Mouse (Mus musculus) right cerebral cortex, postnatal 14 days (tissue): ENCODE data around the gene Klhl6.

Source experiments
- DNase-seq: peaks from one replicate; pipeline ENCODE4 v3.0.0; 2022

Klhl6 gene

DNA sequence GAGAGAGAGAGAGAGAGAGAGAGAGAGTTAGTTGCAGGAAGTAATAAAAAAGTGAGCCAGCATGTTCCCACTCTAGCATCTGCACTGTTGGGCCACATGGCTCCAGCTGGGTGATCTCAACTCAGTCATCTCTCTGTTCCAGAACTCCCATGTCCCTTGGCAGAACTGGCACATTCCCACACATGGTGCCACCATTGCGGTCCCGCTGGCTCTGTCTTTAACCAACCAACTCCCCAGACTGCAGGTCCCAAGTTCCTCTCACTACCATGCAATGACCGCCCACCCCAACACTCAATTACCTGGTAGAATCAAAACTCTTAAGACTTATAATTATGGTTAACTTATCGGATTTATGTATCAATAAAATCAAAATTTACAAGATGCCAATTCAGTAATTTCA is 14.2 kb downstream of the Klhl6 start:
- no peak for DNase-seq

DNA sequence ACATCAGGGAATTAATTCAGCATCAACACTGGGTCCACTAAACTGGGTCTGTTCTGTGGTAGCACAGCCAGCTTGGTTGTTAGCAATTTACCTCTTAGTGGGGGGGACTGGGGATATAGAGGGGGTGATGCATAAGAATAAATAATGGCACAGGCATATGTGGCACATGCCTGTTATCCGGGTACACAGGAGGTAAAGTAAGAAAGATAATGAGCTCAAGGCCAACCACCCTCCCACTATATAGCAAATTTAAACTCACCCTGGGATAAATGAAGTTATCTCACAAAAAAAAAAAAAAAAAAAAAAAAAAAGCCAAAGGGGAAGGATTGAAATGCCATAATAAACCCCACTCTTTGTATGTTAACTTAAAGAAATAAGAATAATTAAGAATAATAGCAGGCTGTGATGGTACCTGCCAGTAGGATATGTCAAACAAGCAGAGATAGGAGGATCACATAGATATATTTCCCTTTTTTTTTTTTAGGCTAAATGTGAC is 14.9 kb downstream of the Klhl6 start:
- no peak for DNase-seq

DNA sequence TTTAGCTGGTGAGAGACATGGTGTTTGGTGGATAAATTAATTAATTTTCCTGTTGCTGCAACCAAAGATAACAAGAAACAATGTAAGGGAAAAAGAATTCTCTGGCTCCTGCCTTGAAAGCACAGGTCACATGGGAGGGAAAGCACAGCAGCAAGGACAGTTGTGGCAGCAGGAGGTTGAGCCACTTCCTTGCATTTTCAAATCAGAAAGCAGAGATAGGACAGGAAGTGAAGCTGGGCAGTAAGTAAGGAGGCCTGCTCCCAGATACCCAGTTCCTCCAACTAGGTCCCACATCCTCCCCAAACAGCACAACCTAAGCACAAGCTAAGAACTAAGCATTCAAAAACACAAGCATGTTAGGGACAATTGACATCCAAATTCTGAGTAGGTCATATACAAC is 15.9 kb downstream of the Klhl6 start:
- no peak for DNase-seq

DNA sequence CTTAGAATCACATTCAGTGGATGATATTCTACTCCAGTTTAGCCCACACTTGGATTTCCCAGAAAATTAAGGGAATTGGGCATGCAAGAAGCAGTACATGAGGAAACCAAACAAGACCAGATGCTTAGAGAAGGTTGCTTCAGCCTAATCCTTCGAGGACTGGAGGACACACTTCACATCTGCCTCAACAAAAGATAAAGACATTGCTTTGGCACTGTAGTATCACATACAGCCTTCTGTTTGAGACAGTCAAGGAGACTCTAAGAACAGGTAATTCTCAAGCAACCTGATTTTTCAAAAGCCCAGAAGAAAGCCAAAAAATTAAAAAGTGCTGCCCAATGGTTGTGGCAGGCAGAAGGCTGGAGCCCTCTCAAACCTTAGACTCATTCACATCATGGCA is 16.4 kb downstream of the Klhl6 start:
- no peak for DNase-seq

DNA sequence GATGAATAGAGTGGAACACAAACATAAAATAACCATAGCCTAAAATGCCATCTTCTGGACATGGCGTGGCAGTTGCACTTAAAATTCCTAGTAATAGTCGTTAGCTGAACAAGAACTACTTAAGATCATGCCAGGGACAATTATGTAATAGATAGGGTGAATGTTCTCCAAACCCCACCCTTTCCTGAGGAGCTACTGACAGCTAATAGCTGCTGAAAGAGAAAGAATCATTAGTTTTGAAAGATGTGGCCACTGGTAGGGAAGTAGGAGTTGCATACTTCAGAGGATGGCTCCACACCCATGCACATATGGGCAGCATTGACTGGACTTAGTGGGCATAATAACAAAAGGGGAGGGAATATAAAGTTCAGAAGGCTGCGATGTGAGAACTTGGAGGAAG is 19.9 kb downstream of the Klhl6 start:
- DNase-seq, result no peak

DNA sequence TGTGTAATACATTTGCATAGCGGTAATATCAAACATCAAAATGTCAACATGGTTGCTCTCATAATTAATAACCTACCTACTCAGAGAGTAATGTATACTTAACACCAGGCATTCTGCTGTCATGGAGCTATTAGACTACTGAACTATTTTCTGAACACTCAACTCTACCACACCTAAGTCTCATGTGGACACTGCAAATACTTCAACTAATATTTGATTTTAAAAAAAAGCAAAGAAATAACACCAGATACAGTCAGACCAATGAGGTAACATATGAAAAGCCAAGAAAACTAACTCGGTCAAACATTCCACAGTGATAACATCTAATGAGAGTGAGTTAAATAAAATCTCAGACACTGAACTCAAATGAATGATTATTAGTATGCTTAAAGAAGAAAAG is 21.8 kb downstream of the Klhl6 start:
- DNase-seq, result no peak

DNA sequence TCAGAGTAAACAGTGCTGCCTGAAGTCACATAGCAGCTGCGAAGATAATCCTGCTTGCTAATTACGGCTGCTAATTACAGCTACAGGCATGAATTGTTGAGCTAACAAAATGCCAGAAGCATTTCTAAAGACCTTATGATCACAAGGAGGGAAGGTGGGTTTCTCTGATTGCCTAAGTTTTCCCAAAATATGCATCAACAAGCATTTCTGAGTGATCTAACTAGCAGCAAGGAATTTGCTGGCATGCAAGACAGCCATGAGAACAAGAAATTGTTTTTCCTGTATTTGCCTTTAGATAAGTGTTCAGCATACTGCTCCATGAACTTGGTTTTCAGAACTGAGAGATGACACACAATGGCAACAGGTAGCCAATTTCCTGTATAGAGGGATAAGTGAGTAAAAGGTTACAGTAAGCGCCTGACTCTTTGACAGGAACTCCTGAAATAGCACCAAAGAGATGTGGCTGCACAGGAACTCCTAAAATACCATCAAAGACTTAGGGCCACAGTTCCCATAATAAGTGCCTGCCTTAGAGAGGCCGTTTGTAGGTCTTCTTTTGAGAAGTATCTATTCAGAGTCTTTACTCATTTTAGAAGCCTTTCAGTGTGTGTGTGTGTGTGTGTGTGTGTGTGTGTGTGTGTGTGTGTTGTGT is 22.3 kb downstream of the Klhl6 start:
- no peak for DNase-seq

DNA sequence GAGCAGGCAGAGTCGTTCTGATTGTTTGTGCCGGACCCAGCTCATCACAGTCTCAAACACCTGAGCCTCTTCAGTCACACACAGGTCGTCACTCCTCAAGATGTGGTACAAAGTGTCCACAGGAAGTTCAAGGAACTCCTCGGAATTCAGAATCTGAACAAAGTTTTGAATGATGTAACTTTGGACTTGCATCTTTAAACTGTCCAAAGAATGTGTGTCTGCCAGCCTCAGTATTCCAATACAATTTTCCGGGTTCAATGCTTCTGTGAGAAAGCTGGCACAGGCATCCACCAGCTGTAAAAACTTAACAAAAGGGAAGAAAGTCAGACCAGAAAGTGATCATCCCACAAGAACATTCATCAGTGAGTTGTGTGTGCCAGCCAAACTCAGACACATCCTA is 25.8 kb downstream of the Klhl6 start:
- DNase-seq, result no peak

DNA sequence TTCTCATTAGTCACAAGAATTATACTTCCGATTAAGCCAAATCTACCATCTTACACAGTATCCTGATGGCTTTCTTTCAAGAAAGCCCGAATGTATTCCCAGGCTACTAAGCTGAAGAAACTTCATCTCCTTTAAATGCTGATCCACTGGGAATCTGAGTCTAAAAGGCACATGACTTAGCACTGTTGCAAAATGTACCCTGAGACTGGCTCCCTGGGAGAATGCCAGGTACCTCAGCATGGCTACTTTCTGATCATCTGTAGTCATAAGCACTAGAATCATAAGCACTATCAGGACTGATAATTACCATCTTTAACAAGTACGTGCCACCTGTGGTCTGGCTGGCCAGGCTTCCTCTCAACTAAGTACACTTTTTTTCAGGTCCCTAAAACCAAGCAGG is 35.5 kb downstream of the Klhl6 start:
- DNase-seq, result no peak

DNA sequence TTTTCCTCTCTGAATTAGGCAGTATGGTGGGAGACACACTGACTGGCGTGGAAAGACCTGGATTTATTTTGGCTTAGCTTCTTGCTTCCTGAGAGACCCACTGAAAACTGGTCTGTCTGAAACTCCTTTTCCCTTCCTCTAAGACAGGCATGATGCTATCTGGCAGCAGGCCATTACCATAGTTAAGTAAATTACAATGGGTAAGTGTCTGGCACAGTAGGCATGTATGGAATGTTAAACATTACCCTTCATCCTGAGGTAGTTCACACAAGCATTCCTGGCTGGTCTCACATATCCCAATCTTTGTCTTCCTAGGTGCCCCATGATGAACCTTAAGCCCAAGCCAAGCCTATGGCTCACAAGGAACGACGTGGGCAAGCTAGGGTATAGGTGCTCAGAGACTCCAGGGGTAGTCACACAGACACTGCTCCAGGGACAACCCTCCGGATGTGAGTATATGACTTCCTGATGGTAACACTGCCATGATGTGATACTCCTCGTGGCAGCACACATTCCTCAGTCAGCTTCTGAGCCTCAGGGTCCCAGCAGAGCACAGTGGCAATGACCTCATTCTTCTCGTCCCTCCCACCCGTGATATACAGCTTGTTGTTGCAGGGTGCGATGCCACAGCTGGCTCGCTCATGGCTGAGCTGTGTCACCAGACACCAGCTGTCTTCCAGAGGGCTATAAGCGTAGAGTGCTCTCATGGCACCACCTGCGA is 36.1 kb downstream of the Klhl6 start:
- DNase-seq, result no peak

DNA sequence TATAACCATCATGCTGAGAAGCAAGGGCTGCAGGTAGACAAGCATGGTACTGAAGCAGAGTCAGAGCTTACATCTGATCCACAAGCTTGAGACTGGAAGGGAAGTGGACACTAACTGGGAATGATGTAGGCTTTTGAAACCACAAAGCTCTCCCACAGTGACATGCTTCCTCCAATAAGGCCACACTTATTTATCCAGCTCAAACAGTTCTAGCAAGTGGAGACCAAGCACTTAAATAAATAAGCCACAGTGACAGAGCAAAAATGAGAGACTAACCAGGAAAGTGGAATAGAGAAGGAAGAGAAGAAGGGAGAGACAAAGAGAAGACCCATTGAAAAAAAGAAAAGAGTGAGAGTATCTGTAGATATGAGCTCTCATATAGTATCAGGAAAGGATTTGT is 62.0 kb downstream of the Klhl6 start:
- DNase-seq, result no peak

DNA sequence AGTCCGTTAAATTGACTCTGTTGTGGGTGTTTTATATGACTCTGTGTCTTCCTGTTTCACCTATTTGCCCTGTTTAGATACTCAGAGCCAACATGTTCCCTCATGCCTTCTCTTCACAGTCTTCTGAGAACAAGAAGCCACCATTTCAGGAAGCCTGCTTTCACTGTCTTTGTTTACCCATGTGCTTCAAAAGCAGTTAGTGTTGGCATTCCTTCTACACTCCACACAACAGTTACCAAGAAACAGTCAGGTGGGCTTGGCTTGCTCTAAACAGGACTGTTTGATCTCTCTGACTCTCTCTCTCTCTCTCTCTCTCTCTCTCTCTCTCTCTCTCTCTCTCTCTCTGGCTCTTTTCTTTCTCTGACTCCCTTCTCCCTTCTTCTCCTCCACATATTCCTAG is 64.6 kb downstream of the Klhl6 start:
- no peak for DNase-seq

DNA sequence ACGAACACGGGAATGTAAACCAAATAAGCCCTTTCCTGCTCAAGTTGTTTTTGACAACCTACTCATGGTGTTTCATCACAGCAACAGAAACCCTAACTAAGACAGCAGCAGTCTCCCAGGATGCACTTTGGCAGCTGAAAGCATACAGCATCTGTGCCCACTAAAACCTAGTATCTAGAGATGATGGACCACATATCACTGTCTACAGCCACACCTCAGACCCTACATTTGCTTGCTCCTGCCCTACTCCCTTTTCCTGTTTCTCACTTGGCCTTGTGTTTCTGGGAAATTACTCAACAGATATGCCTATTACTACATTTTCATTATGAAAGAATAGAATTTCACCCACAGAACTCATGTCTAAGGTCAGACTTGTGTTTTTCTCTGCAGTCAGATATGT is 70.3 kb downstream of the Klhl6 start:
- no peak for DNase-seq

DNA sequence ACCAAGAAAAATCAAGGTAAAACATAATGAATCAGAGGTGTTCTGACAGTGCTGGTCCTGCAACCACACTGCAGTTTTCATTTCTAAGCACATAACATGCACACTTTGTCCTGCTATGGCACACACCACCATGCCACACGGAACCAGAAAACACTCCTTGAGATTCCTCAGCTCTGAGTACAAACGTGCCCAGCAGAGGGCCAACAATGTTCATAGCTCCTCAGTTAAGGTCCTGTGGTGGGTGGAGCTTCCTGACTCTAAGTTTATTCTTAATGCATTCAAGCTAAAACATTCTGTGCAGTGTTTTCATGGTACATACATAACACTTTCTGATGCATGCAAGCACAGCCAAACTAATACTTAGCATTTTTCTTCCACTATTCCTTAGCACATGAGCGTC is 74.5 kb downstream of the Klhl6 start:
- no peak for DNase-seq

DNA sequence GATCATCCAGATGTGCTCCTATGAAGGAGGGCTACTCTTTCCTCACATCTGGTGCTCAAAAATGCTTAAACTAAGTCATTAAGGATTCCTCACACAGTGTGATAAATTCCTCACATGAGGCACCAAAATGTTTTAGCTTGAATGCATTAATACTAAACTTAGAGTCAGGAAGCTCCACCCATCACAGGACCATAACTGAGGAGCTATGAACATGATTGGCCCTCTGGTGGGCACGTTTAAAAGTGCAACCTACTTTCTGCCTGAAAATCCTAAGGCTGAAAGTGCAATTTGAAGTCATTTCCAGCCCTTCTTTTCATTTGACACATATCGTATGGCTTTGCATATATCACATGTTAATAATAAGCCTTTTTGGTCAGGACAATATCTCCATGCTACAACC is 75.7 kb downstream of the Klhl6 start:
- DNase-seq, result peak; percentile 24

DNA sequence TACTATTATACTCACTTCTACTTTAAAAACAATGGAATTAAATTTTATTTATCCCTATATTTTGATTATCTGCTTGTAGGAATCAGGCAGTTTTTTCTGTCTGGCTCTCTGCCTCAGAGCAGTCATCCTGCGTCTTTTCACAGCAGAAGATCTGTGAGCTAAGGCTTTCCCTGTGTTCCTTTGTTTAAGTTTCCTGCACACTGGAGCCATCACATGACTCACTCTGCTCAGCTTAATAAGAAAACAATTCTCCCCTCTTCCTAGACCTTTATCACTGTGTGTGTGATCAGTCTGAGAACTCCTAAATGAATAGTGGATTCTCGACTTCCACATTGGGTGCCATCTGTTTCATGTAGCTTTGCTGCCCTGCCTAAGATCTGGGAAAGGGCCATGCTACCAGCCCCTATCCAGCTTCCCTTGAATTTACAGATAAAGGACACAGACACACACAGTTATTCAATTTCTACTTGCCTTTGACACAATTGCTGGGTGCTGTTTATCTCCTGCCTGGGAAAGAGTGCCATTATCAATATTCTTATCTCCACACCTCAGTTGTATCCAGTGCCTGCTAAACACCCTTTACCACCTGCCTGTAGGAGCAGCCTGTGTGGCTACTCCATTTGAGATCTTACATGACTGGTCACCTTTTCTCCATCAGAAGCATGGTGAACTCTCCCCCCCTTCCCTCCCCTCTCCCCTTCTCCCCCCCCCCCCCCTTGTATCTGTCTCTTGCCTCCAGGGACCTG is 77.9 kb downstream of the Klhl6 start:
- DNase-seq, result no peak

DNA sequence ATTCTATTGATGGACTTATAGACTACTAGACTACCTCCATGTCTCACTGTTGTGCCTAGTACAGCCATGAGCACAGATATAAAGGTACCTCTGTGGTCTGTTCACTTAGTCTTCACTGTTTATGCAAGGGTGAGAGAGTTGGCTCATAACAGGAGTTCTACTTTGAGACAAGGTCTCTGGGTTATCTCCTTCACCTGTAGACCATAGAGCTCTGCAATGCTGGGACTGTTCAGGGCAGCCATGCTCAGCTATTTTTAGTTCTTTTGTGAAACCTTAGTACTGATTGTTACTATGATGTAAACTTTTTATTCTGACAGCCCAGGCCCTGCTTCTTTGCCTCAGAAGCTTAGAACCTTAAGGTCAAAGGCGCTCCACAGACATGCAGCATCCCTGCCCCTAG is 79.0 kb downstream of the Klhl6 start:
- no peak for DNase-seq
